14 mouse cellular contexts compared by ENCODE assay signal in the genomic region with DNA sequence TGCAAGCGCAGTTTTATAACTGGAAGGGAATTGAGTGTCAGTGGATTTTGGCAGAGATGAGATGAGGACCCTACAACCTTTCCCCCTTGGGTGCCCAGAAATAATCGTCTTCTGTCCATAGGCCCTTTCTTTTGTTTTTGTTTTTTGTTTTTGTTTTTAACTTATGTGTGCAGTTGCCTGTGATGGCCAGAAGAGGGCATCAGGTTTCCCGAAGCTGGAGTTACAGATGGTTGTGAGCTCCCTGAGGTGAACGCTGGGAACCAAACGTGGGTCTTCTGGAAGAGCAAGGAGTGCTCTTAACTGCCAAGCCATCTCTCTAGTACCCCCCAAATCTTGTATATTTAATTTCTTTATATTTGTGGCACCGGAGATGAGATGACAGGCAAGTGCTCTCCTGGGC. TPM values are rescaled to one million over a fixed set of nuclear protein-coding genes. Genes with fewer than 3 reads are reported as not detected.
A peak's percentile ranks its signal among the peaks of the same experiment; 100 is the strongest.
DNase-seq lines count a peak whose midpoint lies in the region; ATAC-seq and TF ChIP-seq lines count a peak whose summit lies in the region.
"Had no signal": no experiment of that assay in that cellular context is flagged by ENCODE, and none has a peak within 500 bp of the region (broad histone marks: within the 10 kb centered on the region; RNA-seq: fewer than 3 reads in every experiment).

No protein-coding gene starts in this region.

- TF ChIP-seq RAD21 in CH12.LX (IDR thresholded peaks at IDR 0.05; ENCODE audit: low read depth, low read length) (no peak), MEL (IDR thresholded peaks at IDR 0.05; ENCODE audit: low read depth, low read length) (peak; percentile 13)

- WGBS in kidney, adult 2 months: 98% methylated on average over 6 of the region's 6 CpGs
- 89% methylated on average over 6 of the region's 6 CpGs for WGBS in embryonic facial prominence, embryonic 15.5 days

- H3K79me2 ChIP-seq in CH12.LX (replicated peaks; ENCODE audit: control insufficient read depth, extremely low read depth, insufficient read depth, poor library complexity, severe bottlenecking): no peaks in the 10 kb centered on the region
- H3K79me2 ChIP-seq in MEL (ENCODE audit: control insufficient read depth, insufficient read depth, low read length, poor library complexity): no peaks in the 10 kb centered on the region

- no peak overlapping the region for H3K4me2 ChIP-seq in CH12.LX (ENCODE audit: insufficient read depth, low read depth, poor library complexity, severe bottlenecking)
- no peak overlapping the region for H3K4me2 ChIP-seq in embryonic facial prominence, embryonic 15.5 days (replicated peaks)
- H3K4me2 ChIP-seq: heart, embryonic 13.5 days; hindbrain, embryonic 13.5 days; midbrain, embryonic 12.5 days had no signal

- no peak for ATAC-seq in embryonic facial prominence, embryonic 15.5 days (ENCODE audit: insufficient number of reproducible peaks, low FRiP score, low TSS enrichment, low read depth)

- no peaks in the 10 kb centered on the region for H3K36me3 ChIP-seq in kidney, adult 2 months (ENCODE audit: control insufficient read depth, insufficient read depth, low read length)
- H3K36me3 ChIP-seq in CH12.LX (replicated peaks in 1 of 2; ENCODE audit: control insufficient read depth in 1 of 2, insufficient read depth in 1 of 2, low read length in 1 of 2) (no peaks in the 10 kb centered on the region), MEL (ENCODE audit: control insufficient read depth in 1 of 2, insufficient read depth in 2 of 2, low read length in 2 of 2) (peaks cover 0 to 4% of the 10 kb centered on the region in 2 experiments; a peak in 2 of 4 replicates)
- H3K36me3 ChIP-seq in embryonic facial prominence, embryonic 15.5 days: no peaks in the 10 kb centered on the region
- H3K36me3 ChIP-seq: heart, embryonic 13.5 days; hindbrain, embryonic 13.5 days; midbrain, embryonic 12.5 days had no signal

- H3K4me3 ChIP-seq in kidney, adult 2 months (ENCODE audit: insufficient read depth, low read depth, low read length): no peak overlapping the region
- no peak overlapping the region for H3K4me3 ChIP-seq in CH12.LX (replicated peaks in 1 of 3; ENCODE audit: low read depth in 2 of 3, low read length in 2 of 3, poor library complexity in 1 of 3)
- H3K4me3 ChIP-seq in MEL (ENCODE audit: control insufficient read depth in 1 of 2, insufficient read depth in 1 of 2, low read depth in 2 of 2, low read length in 2 of 2): no peak overlapping the region
- H3K4me3 ChIP-seq in embryonic facial prominence, embryonic 15.5 days (replicated peaks): no peak overlapping the region
- H3K4me3 ChIP-seq: heart, embryonic 13.5 days; hindbrain, embryonic 13.5 days; midbrain, embryonic 12.5 days had no signal

- TF ChIP-seq EP300 in CH12.LX (IDR thresholded peaks at IDR 0.05; ENCODE audit: low read length) (no peak), MEL (IDR thresholded peaks at IDR 0.05; ENCODE audit: low read depth in 1 of 2, low read length in 2 of 2) (no peak)

- H3K4me1 ChIP-seq in kidney, adult 2 months (ENCODE audit: control insufficient read depth, insufficient read depth, low read length): peaks cover 12% of the 10 kb centered on the region; the same call in 1 of the 2 replicates
- H3K4me1 ChIP-seq in CH12.LX (ENCODE audit: control insufficient read depth in 1 of 2, insufficient read depth in 2 of 2) (peaks cover 4 to 21% of the 10 kb centered on the region in 2 experiments), MEL (ENCODE audit: control insufficient read depth in 1 of 2, insufficient read depth in 2 of 2, low read length in 2 of 2) (peaks cover 8 to 19% of the 10 kb centered on the region in 2 experiments)
- H3K4me1 ChIP-seq in embryonic facial prominence, embryonic 15.5 days: peaks cover 52% of the 10 kb centered on the region

- H3K27ac ChIP-seq in kidney, adult 2 months (ENCODE audit: insufficient read depth, low read depth, low read length): no peak overlapping the region
- H3K27ac ChIP-seq in CH12.LX (ENCODE audit: insufficient read depth, low read depth): no peak overlapping the region
- H3K27ac ChIP-seq in MEL (ENCODE audit: control insufficient read depth, low read depth, low read length): no peak overlapping the region
- peak overlapping the region; percentile 96 for H3K27ac ChIP-seq in embryonic facial prominence, embryonic 15.5 days (replicated peaks)
- H3K27ac ChIP-seq: midbrain, embryonic 12.5 days had no signal

- in situ Hi-C loops in CH12.LX (cut with MboI; ENCODE audit: low pct_ligation_motif_present, low pct_unique_long_range_greater_than_20kb, low sequenced_read_pairs): no loop called here

- dilution Hi-C loops in CH12.LX (cut with MboI; ENCODE audit: extremely low pct_ligation_motif_present, extremely low pct_unique_long_range_greater_than_20kb, low sequenced_read_pairs): no loop called here

- TF ChIP-seq POLR2A in kidney, adult 2 months (IDR thresholded peaks at IDR 0.05; ENCODE audit: low read depth, low read length): no peak
- TF ChIP-seq POLR2A in CH12.LX (IDR thresholded peaks at IDR 0.05; ENCODE audit: low read depth, low read length) (no peak), MEL (IDR thresholded peaks at IDR 0.05; ENCODE audit: control insufficient read depth in 1 of 2, insufficient read depth in 1 of 2, low read depth in 1 of 2, low read length in 2 of 2, poor library complexity in 1 of 2) (no peak)

- no peak for DNase-seq in kidney, adult 2 months
- no peak for DNase-seq in kidney, postnatal 25 days
- DNase-seq in CH12.LX (ENCODE audit: extremely low read depth) (no peak), MEL (ENCODE audit: low read depth, low spot score) (no peak)
- no peak for DNase-seq in gastrocnemius, adult 18-20 months (ENCODE audit: low spot score)
- no peak for DNase-seq in cerebellum, adult 11 months
- DNase-seq: cerebellum, adult 9-10 months; kidney, postnatal 10 days; lung, postnatal 14 days; thymus, postnatal 36 days had no signal

- no peaks in the 10 kb centered on the region for H3K27me3 ChIP-seq in kidney, adult 2 months (replicated peaks; ENCODE audit: control insufficient read depth, insufficient read depth, low read length)
- no peaks in the 10 kb centered on the region for H3K27me3 ChIP-seq in CH12.LX (replicated peaks)
- peaks cover 0 to 2% of the 10 kb centered on the region in 2 experiments; a peak in 1 of 4 replicates for H3K27me3 ChIP-seq in MEL (ENCODE audit: control insufficient read depth in 1 of 2, insufficient read depth in 2 of 2, low read length in 2 of 2)
- no peaks in the 10 kb centered on the region for H3K27me3 ChIP-seq in embryonic facial prominence, embryonic 15.5 days
- H3K27me3 ChIP-seq: heart, embryonic 13.5 days; hindbrain, embryonic 13.5 days; midbrain, embryonic 12.5 days had no signal

- 0 out of 2 replicates have a peak, but pooled peaks have one; percentile 23 for TF ChIP-seq CTCF in kidney, adult 2 months (conservative IDR thresholded peaks at IDR 0.05; ENCODE audit: insufficient read depth, insufficient read length, low read depth, low read length)
- peak; percentile 15 to 32; a peak in 2 of 4 replicates for TF ChIP-seq CTCF in CH12.LX (conservative IDR thresholded peaks at IDR 0.05 in 1 of 2, IDR thresholded peaks at IDR 0.05 in 1 of 2; ENCODE audit: low read depth in 2 of 2, low read length in 2 of 2)
- peak; percentile 40 to 62 (median 47) for TF ChIP-seq CTCF in MEL (IDR thresholded peaks at IDR 0.05 in 2 of 3, conservative IDR thresholded peaks at IDR 0.05 in 1 of 3; ENCODE audit: control insufficient read depth in 1 of 3, insufficient read depth in 1 of 3, low read depth in 2 of 3, low read length in 3 of 3, poor library complexity in 1 of 3, severe bottlenecking in 1 of 3)

- no peak overlapping the region for H3K9ac ChIP-seq in CH12.LX (ENCODE audit: insufficient read depth, low read depth)
- H3K9ac ChIP-seq in MEL (ENCODE audit: control insufficient read depth, low read depth, low read length, poor library complexity, severe bottlenecking): no peak overlapping the region
- no peak overlapping the region for H3K9ac ChIP-seq in embryonic facial prominence, embryonic 15.5 days
- H3K9ac ChIP-seq: heart, embryonic 13.5 days; hindbrain, embryonic 13.5 days; midbrain, embryonic 12.5 days had no signal

- H3K9me3 ChIP-seq in CH12.LX (replicated peaks; ENCODE audit: low read length) (peaks cover 3% of the 10 kb centered on the region), MEL (replicated peaks; ENCODE audit: insufficient read depth, low read length) (no peaks in the 10 kb centered on the region)
- no peaks in the 10 kb centered on the region for H3K9me3 ChIP-seq in embryonic facial prominence, embryonic 15.5 days (replicated peaks)
- H3K9me3 ChIP-seq: heart, embryonic 13.5 days; hindbrain, embryonic 13.5 days; midbrain, embryonic 12.5 days had no signal

RNA-seq across cellular contexts. Expression of a gene that starts 15.1 kb away (rescaled TPM):
- 21.1 and 21.6 TPM in 2 replicates for polyA plus RNA-seq in kidney, adult 2 months (2012; rRNA removed)
- total RNA-seq in CH12.LX (2012; rRNA removed) (45.7 and 136 TPM in 2 replicates), CH12.LX (2014; rRNA removed) (37.5 and 50.6 TPM in 2 replicates), MEL (2012; rRNA removed) (2.6 and 40.6 TPM in 2 replicates)
- polyA plus RNA-seq in CH12.LX (2012; ENCODE audit: insufficient read length, low read depth) (38.9 and 39.5 TPM in 2 replicates), MEL (2012; ENCODE audit: insufficient read depth in 1 of 2, insufficient read length in 2 of 2, low read depth in 1 of 2, low replicate concordance in 2 of 2, missing spikeins in 1 of 2) (10 to 100 TPM in 1 of 2 experiments, not detected in 1; 11.6 TPM)
- 83.3 and 89.1 TPM in 2 replicates for polyA plus RNA-seq in embryonic facial prominence, embryonic 15.5 days (2015; fragmentation: Nextera tagmentation; extraction: Ambion mirVana)
- total RNA-seq in gastrocnemius, adult 18-20 months (2021): 100 to 1,000 TPM in 1 of 2 experiments, 1 to 10 TPM in 1; 8.1 to 202 TPM

RNA-seq across cellular contexts. Expression of a gene that starts 35.9 kb away (rescaled TPM):
- polyA plus RNA-seq in kidney, adult 2 months (2012; rRNA removed): 106 and 132 TPM in 2 replicates
- total RNA-seq in CH12.LX (2012; rRNA removed): 18.1 and 25.4 TPM in 2 replicates
- total RNA-seq in CH12.LX (2014; rRNA removed): 20.1 and 21.0 TPM in 2 replicates
- 25.5 and 30.7 TPM in 2 replicates for polyA plus RNA-seq in CH12.LX (2012; ENCODE audit: insufficient read length, low read depth)
- total RNA-seq in MEL (2012; rRNA removed): 17.0 and 17.1 TPM in 2 replicates
- 10 to 100 TPM in 1 of 2 experiments, not detected in 1; 37.9 TPM for polyA plus RNA-seq in MEL (2012; ENCODE audit: insufficient read depth in 1 of 2, insufficient read length in 2 of 2, low read depth in 1 of 2, low replicate concordance in 2 of 2, missing spikeins in 1 of 2)
- 44.1 and 47.8 TPM in 2 replicates for polyA plus RNA-seq in embryonic facial prominence, embryonic 15.5 days (2015; fragmentation: Nextera tagmentation; extraction: Ambion mirVana)
- 10 to 100 TPM; 14.2 to 15.3 TPM for total RNA-seq in gastrocnemius, adult 18-20 months (2021)

RNA-seq across cellular contexts. Expression of a gene that starts 36.2 kb away (rescaled TPM):
- polyA plus RNA-seq in kidney, adult 2 months (2012; rRNA removed): 84.8 and 100 TPM in 2 replicates
- total RNA-seq in CH12.LX (2012; rRNA removed): 66.4 and 67.6 TPM in 2 replicates
- 64.9 and 65.3 TPM in 2 replicates for total RNA-seq in CH12.LX (2014; rRNA removed)
- 43.9 and 50.8 TPM in 2 replicates for polyA plus RNA-seq in CH12.LX (2012; ENCODE audit: insufficient read length, low read depth)
- 61.5 and 73.0 TPM in 2 replicates for total RNA-seq in MEL (2012; rRNA removed)
- polyA plus RNA-seq in MEL (2012; ENCODE audit: insufficient read depth in 1 of 2, insufficient read length in 2 of 2, low read depth in 1 of 2, low replicate concordance in 2 of 2, missing spikeins in 1 of 2): 10 to 100 TPM in 1 of 2 experiments, not detected in 1; 53.7 TPM
- 107 and 113 TPM in 2 replicates for polyA plus RNA-seq in embryonic facial prominence, embryonic 15.5 days (2015; fragmentation: Nextera tagmentation; extraction: Ambion mirVana)
- total RNA-seq in gastrocnemius, adult 18-20 months (2021): 10 to 100 TPM; 43.7 to 43.9 TPM
